Mouse (Mus musculus): ENCODE measurements at regions not wholly inside any gene's neighbourhood (a gene's known extent, or its start where the extent isn't known, plus 50 kb on each side); places are given as distances from the start of the nearest gene placed in this dataset.

GRCm38 (mm10) chr5:75730698-75731097, 156.0 kb downstream of the Kit start:
- H3K27ac ChIP-seq (replicated peaks): no peak overlapping the region
- H3K9me3 ChIP-seq (replicated peaks): no peaks in the 10 kb centered on the region
- H3K27me3 ChIP-seq: no peaks in the 10 kb centered on the region
- 73% methylated on average over 3 of the region's 3 CpGs for WGBS
- no peaks in the 10 kb centered on the region for H3K36me3 ChIP-seq
- ATAC-seq (ENCODE audit: insufficient number of reproducible peaks, low FRiP score, low TSS enrichment, low read depth): no peak
- no peaks in the 10 kb centered on the region for H3K4me1 ChIP-seq
- no peak overlapping the region for H3K4me3 ChIP-seq (replicated peaks)
- H3K9ac ChIP-seq: no peak overlapping the region
- no peak overlapping the region for H3K4me2 ChIP-seq (replicated peaks)

- Histone ChIP-seq H3K4me1 (peaks cover 3% of the 10 kb centered on the region; the same call in 1 of the 2 replicates), H3K36me3 (no peaks in the 10 kb centered on the region), H3K4me3 (replicated peaks) (no peak overlapping the region), H3K4me2 (replicated peaks) (no peak overlapping the region), H3K27me3 (no peaks in the 10 kb centered on the region), H3K27ac (replicated peaks) (no peak overlapping the region), H3K9ac (no peak overlapping the region), H3K9me3 (replicated peaks) (no peaks in the 10 kb centered on the region)
- 68% methylated on average over 2 of the region's 2 CpGs for WGBS
- no peak for ATAC-seq (ENCODE audit: insufficient number of reproducible peaks, low FRiP score, low TSS enrichment, low read depth)
These were observed 146.6 kb downstream of the Kit start for GRCm38 (mm10) chr5:75721291-75721690.

- Histone ChIP-seq H3K27me3 (no peaks in the 10 kb centered on the region), H3K4me1 (peaks cover 3% of the 10 kb centered on the region; the same call in 1 of the 2 replicates), H3K36me3 (no peaks in the 10 kb centered on the region), H3K9ac (no peak overlapping the region), H3K9me3 (replicated peaks) (no peaks in the 10 kb centered on the region), H3K4me3 (replicated peaks) (no peak overlapping the region), H3K27ac (replicated peaks) (no peak overlapping the region), H3K4me2 (replicated peaks) (no peak overlapping the region)
- no peak for ATAC-seq (ENCODE audit: insufficient number of reproducible peaks, low FRiP score, low TSS enrichment, low read depth)
- WGBS: 69% methylated on average over 15 of the region's 15 CpGs
These were observed 145.6 kb downstream of the Kit start for GRCm38 (mm10) chr5:75720091-75720940.

GRCm38 (mm10) chr5:75718511-75719225, 144.0 kb downstream of the Kit start:
- no peak for ATAC-seq (ENCODE audit: insufficient number of reproducible peaks, low FRiP score, low TSS enrichment, low read depth)
- 66% methylated on average over 12 of the region's 12 CpGs for WGBS

More at GRCm38 (mm10) chr5:75718511-75719225, 144.0 kb downstream of the Kit start:
- Histone ChIP-seq H3K4me2 (replicated peaks) (no peak overlapping the region), H3K27ac (replicated peaks) (no peak overlapping the region), H3K9me3 (replicated peaks) (no peaks in the 10 kb centered on the region), H3K4me3 (replicated peaks) (no peak overlapping the region), H3K36me3 (no peaks in the 10 kb centered on the region), H3K9ac (no peak overlapping the region), H3K27me3 (no peaks in the 10 kb centered on the region), H3K4me1 (peaks cover 3% of the 10 kb centered on the region; the same call in 1 of the 2 replicates)

Data from embryonic facial prominence, embryonic 15.5 days (tissue).